Mouse (Mus musculus): ENCODE data around the gene Megf9. TPM values are rescaled to one million over a fixed set of nuclear protein-coding genes. Genes with fewer than 3 reads are reported as not detected.

The Megf9 gene
- polyA plus RNA-seq, 1 experiment from 2014 or later = 10.5 TPM

- Histone ChIP-seq H3K4me2 (replicated peaks; ENCODE audit: low read depth, low read length) (no peak overlapping the region), H3K4me1 (ENCODE audit: insufficient read depth, low read depth, low read length) (no peaks in the 10 kb centered on the region), H3K4me3 (ENCODE audit: low read depth, low read length) (no peak overlapping the region), H3K9me3 (ENCODE audit: low read length) (no peaks in the 10 kb centered on the region), H3K27ac (ENCODE audit: low read length) (no peak overlapping the region), H3K9ac (replicated peaks; ENCODE audit: low read depth) (no peak overlapping the region), H3K27me3 (replicated peaks; ENCODE audit: insufficient read depth, low read length) (no peaks in the 10 kb centered on the region), H3K36me3 (ENCODE audit: insufficient read depth, low read length) (no peaks in the 10 kb centered on the region)
- ATAC-seq (no peak), DNase-seq (ENCODE audit: low spot score) (no peak)
- TF ChIP-seq CTCF (IDR thresholded peaks at IDR 0.05) (no peak), EP300 (IDR thresholded peaks at IDR 0.05) (no peak)
Observed at GRCm38 (mm10) chr4:70515514-70515913, 19.3 kb downstream of the Megf9 start.

GRCm38 (mm10) chr4:70509987-70510386 lies 24.8 kb downstream of the Megf9 start:
- H3K27me3 ChIP-seq (replicated peaks; ENCODE audit: insufficient read depth, low read length) = no peaks in the 10 kb centered on the region
- no peak overlapping the region for H3K4me3 ChIP-seq (ENCODE audit: low read depth, low read length)
- H3K4me2 ChIP-seq (replicated peaks; ENCODE audit: low read depth, low read length) = no peak overlapping the region
- no peak for TF ChIP-seq CTCF (IDR thresholded peaks at IDR 0.05)
- TF ChIP-seq EP300 (IDR thresholded peaks at IDR 0.05) = no peak
- H3K9ac ChIP-seq (replicated peaks; ENCODE audit: low read depth) = no peak overlapping the region
- H3K27ac ChIP-seq (ENCODE audit: low read length) = no peak overlapping the region
- 85% methylated on average over 2 of the region's 2 CpGs for WGBS
- no peaks in the 10 kb centered on the region for H3K9me3 ChIP-seq (ENCODE audit: low read length)
- no peaks in the 10 kb centered on the region for H3K4me1 ChIP-seq (ENCODE audit: insufficient read depth, low read depth, low read length)
- no peaks in the 10 kb centered on the region for H3K36me3 ChIP-seq (ENCODE audit: insufficient read depth, low read length)
- ATAC-seq (no peak), DNase-seq (ENCODE audit: low spot score) (no peak)

- H3K9me3 ChIP-seq (ENCODE audit: low read length) = no peaks in the 10 kb centered on the region
- no peak for TF ChIP-seq CTCF (IDR thresholded peaks at IDR 0.05)
- TF ChIP-seq EP300 (IDR thresholded peaks at IDR 0.05) = no peak
- no peaks in the 10 kb centered on the region for H3K4me1 ChIP-seq (ENCODE audit: insufficient read depth, low read depth, low read length)
- no peak overlapping the region for H3K27ac ChIP-seq (ENCODE audit: low read length)
- no peaks in the 10 kb centered on the region for H3K27me3 ChIP-seq (replicated peaks; ENCODE audit: insufficient read depth, low read length)
- no peak overlapping the region for H3K9ac ChIP-seq (replicated peaks; ENCODE audit: low read depth)
- no peak overlapping the region for H3K4me3 ChIP-seq (ENCODE audit: low read depth, low read length)
- no peak overlapping the region for H3K4me2 ChIP-seq (replicated peaks; ENCODE audit: low read depth, low read length)
- no peak for ATAC-seq
- WGBS = 23% methylated on average over 2 of the region's 2 CpGs
- no peak for DNase-seq (ENCODE audit: low spot score)
- no peaks in the 10 kb centered on the region for H3K36me3 ChIP-seq (ENCODE audit: insufficient read depth, low read length)
Observed at GRCm38 (mm10) chr4:70509565-70509964, 25.2 kb downstream of the Megf9 start.

DNA sequence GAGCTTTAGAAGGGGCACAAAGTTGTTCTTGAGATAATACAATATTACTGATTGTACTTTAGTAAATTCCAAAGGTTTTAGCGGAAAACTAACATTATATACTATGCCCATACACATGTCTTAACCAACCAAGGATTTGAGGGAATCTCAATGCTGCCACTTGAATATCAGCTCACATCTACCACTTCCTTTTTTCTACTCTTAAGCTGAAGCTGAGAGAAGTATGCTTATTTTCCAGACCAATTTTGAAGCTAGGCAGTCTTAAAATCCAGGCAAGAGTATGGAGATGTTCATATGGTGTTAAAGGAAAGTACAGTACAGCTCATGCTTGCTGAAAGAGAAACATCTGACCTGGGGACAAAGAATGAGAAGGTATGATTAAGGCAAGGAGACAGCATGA lies 26.6 kb downstream of the Megf9 start:
- no peak overlapping the region for H3K4me3 ChIP-seq (ENCODE audit: low read depth, low read length)
- no peaks in the 10 kb centered on the region for H3K9me3 ChIP-seq (ENCODE audit: low read length)
- H3K36me3 ChIP-seq (ENCODE audit: insufficient read depth, low read length) = no peaks in the 10 kb centered on the region
- no peaks in the 10 kb centered on the region for H3K4me1 ChIP-seq (ENCODE audit: insufficient read depth, low read depth, low read length)
- ATAC-seq = no peak
- no peak for DNase-seq (ENCODE audit: low spot score)
- WGBS = 98% methylated on average over 1 of the region's 1 CpGs
- TF ChIP-seq EP300 (IDR thresholded peaks at IDR 0.05) (no peak), CTCF (IDR thresholded peaks at IDR 0.05) (no peak)
- no peak overlapping the region for H3K9ac ChIP-seq (replicated peaks; ENCODE audit: low read depth)
- no peak overlapping the region for H3K4me2 ChIP-seq (replicated peaks; ENCODE audit: low read depth, low read length)
- no peaks in the 10 kb centered on the region for H3K27me3 ChIP-seq (replicated peaks; ENCODE audit: insufficient read depth, low read length)
- H3K27ac ChIP-seq (ENCODE audit: low read length) = no peak overlapping the region

- no peak overlapping the region for H3K9ac ChIP-seq (replicated peaks; ENCODE audit: low read depth)
- H3K4me2 ChIP-seq (replicated peaks; ENCODE audit: low read depth, low read length) = no peak overlapping the region
- H3K36me3 ChIP-seq (ENCODE audit: insufficient read depth, low read length) = no peaks in the 10 kb centered on the region
- WGBS = 53% methylated on average over 3 of the region's 3 CpGs
- no peak overlapping the region for H3K27ac ChIP-seq (ENCODE audit: low read length)
- ATAC-seq (no peak), DNase-seq (ENCODE audit: low spot score) (no peak)
- no peak overlapping the region for H3K4me3 ChIP-seq (ENCODE audit: low read depth, low read length)
- no peaks in the 10 kb centered on the region for H3K4me1 ChIP-seq (ENCODE audit: insufficient read depth, low read depth, low read length)
- H3K27me3 ChIP-seq (replicated peaks; ENCODE audit: insufficient read depth, low read length) = no peaks in the 10 kb centered on the region
- TF ChIP-seq CTCF (IDR thresholded peaks at IDR 0.05) (no peak), EP300 (IDR thresholded peaks at IDR 0.05) (no peak)
- H3K9me3 ChIP-seq (ENCODE audit: low read length) = no peaks in the 10 kb centered on the region
Observed at GRCm38 (mm10) chr4:70505951-70506350, 28.8 kb downstream of the Megf9 start.

GRCm38 (mm10) chr4:70503827-70504226 lies 31.0 kb downstream of the Megf9 start:
- no peak overlapping the region for H3K27ac ChIP-seq (ENCODE audit: low read length)
- no peaks in the 10 kb centered on the region for H3K36me3 ChIP-seq (ENCODE audit: insufficient read depth, low read length)
- no peak overlapping the region for H3K9ac ChIP-seq (replicated peaks; ENCODE audit: low read depth)
- 51% methylated on average over 1 of the region's 1 CpGs for WGBS
- H3K4me2 ChIP-seq (replicated peaks; ENCODE audit: low read depth, low read length) = no peak overlapping the region
- H3K9me3 ChIP-seq (ENCODE audit: low read length) = no peaks in the 10 kb centered on the region
- ATAC-seq (no peak), DNase-seq (ENCODE audit: low spot score) (no peak)
- H3K4me3 ChIP-seq (ENCODE audit: low read depth, low read length) = no peak overlapping the region
- no peaks in the 10 kb centered on the region for H3K27me3 ChIP-seq (replicated peaks; ENCODE audit: insufficient read depth, low read length)
- TF ChIP-seq EP300 (IDR thresholded peaks at IDR 0.05) = no peak
- TF ChIP-seq CTCF (IDR thresholded peaks at IDR 0.05) = no peak
- no peaks in the 10 kb centered on the region for H3K4me1 ChIP-seq (ENCODE audit: insufficient read depth, low read depth, low read length)

GRCm38 (mm10) chr4:70499285-70499684 lies 35.5 kb downstream of the Megf9 start:
- H3K9me3 ChIP-seq (ENCODE audit: low read length) = no peaks in the 10 kb centered on the region
- H3K4me3 ChIP-seq (ENCODE audit: low read depth, low read length) = no peak overlapping the region
- H3K27ac ChIP-seq (ENCODE audit: low read length) = no peak overlapping the region
- no peaks in the 10 kb centered on the region for H3K36me3 ChIP-seq (ENCODE audit: insufficient read depth, low read length)
- TF ChIP-seq CTCF (IDR thresholded peaks at IDR 0.05) = no peak
- TF ChIP-seq EP300 (IDR thresholded peaks at IDR 0.05) = no peak
- no peaks in the 10 kb centered on the region for H3K4me1 ChIP-seq (ENCODE audit: insufficient read depth, low read depth, low read length)
- no peaks in the 10 kb centered on the region for H3K27me3 ChIP-seq (replicated peaks; ENCODE audit: insufficient read depth, low read length)
- WGBS = 62% methylated on average over 3 of the region's 3 CpGs
- no peak overlapping the region for H3K4me2 ChIP-seq (replicated peaks; ENCODE audit: low read depth, low read length)
- DNase-seq (ENCODE audit: low spot score) (no peak), ATAC-seq (no peak)
- H3K9ac ChIP-seq (replicated peaks; ENCODE audit: low read depth) = no peak overlapping the region

Measured in lung, postnatal 0 days (tissue).